Mouse (Mus musculus): ENCODE measurements at regions not wholly inside any gene's neighbourhood (a gene's known extent, or its start where the extent isn't known, plus 50 kb on each side); places are given as distances from the start of the nearest gene placed in this dataset.

DNA sequence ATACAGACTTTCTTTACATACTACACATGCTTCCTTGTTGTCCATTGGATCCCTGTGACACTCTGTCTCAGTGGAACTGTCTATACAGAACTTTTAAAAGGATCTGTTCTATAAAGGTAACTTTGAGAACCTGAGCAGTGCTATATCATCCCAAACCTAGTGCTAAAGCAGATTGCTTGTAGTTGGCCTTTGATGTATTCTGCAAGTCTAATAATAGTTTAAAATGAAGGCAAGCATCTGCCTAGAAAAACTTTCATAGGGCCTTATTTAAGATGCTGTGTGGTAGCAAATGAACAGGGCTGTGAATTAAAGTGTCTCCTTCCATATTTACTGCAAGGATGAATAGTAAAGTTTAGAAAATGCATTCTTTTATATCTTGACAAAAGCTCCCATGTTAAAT lies 52.1 kb upstream of the Flrt2 start:
- Histone ChIP-seq H3K4me3 (ENCODE audit: low read depth, low read length) (no peak overlapping the region), H3K4me1 (ENCODE audit: insufficient read depth) (no peaks in the 10 kb centered on the region), H3K27me3 (ENCODE audit: insufficient read depth, low read length) (no peaks in the 10 kb centered on the region), H3K27ac (ENCODE audit: low read depth) (no peak overlapping the region), H3K9me3 (ENCODE audit: low read length) (no peaks in the 10 kb centered on the region), H3K9ac (replicated peaks) (no peak overlapping the region), H3K4me2 (ENCODE audit: low read depth, low read length) (no peak overlapping the region), H3K36me3 (replicated peaks; ENCODE audit: insufficient read depth, low read length) (no peaks in the 10 kb centered on the region)
- ATAC-seq (no peak), DNase-seq (no peak)
- TF ChIP-seq CTCF (IDR thresholded peaks at IDR 0.05; ENCODE audit: low read depth) = no peak
- no peak for TF ChIP-seq EP300 (IDR thresholded peaks at IDR 0.05; ENCODE audit: low read depth)

DNA sequence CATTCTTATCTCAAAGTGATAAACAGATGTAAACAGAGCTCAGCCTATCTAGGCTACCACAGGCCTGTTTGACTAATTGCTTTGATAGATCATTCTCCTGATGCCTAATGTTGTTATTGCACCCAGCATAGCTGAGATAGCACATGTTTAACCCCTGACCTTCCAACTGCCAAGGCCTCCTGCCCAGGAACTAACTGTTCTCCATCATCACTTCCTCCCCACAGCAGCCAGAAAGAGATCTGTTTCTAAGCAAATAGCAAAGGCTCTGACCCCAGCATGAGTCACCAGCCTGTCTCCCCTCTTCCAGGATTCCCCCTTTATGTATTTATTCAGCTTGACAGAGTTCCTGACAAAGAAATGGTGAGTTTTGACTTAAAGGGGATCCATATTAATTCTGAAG lies 50.4 kb upstream of the Flrt2 start:
- no peaks in the 10 kb centered on the region for H3K9me3 ChIP-seq (ENCODE audit: low read length)
- no peak overlapping the region for H3K4me2 ChIP-seq (ENCODE audit: low read depth, low read length)
- no peak overlapping the region for H3K9ac ChIP-seq (replicated peaks)
- no peak overlapping the region for H3K4me3 ChIP-seq (ENCODE audit: low read depth, low read length)
- no peak overlapping the region for H3K27ac ChIP-seq (ENCODE audit: low read depth)
- no peaks in the 10 kb centered on the region for H3K27me3 ChIP-seq (ENCODE audit: insufficient read depth, low read length)
- H3K36me3 ChIP-seq (replicated peaks; ENCODE audit: insufficient read depth, low read length) = no peaks in the 10 kb centered on the region
- DNase-seq (no peak), ATAC-seq (no peak)
- H3K4me1 ChIP-seq (ENCODE audit: insufficient read depth) = no peaks in the 10 kb centered on the region
- no peak for TF ChIP-seq CTCF (IDR thresholded peaks at IDR 0.05; ENCODE audit: low read depth)
- no peak for TF ChIP-seq EP300 (IDR thresholded peaks at IDR 0.05; ENCODE audit: low read depth)

All from liver, postnatal 0 days (tissue).